Mouse (Mus musculus) Patski (cell line): ENCODE measurements around the gene Fbxw27. TPM values are rescaled to one million over a fixed set of nuclear protein-coding genes. Genes with fewer than 3 reads are reported as not detected.
A peak's percentile ranks its signal among the peaks of the same experiment; 100 is the strongest.
"Not testable (repeated sequence)": the region's sequence is repeated elsewhere in the genome, so short reads cannot be mapped to it uniquely, and the experiment has no call there.

Experiments
- ATAC-seq: fragments of 100-300 bp; one replicate; pipeline ENCODE4 v1.8.0; 2021
- CTCF ChIA-PET: fragments of 350-600 bp; sonication (Branson Sonifier 250); formaldehyde crosslinking; loops from one replicate; lab custom pipeline; 2022; ENCODE audit warnings: inconsistent platforms; lab: Charles Lee
- POLR2A ChIA-PET: fragments of 350-600 bp; sonication (Branson Sonifier 250); formaldehyde crosslinking; loops from one replicate; lab custom pipeline; 2022; ENCODE audit warnings: antibody characterized with exemption, inconsistent platforms; lab: Charles Lee
- DNase-seq: peaks from one replicate; pipeline ENCODE4 v3.0.0-alpha.2; 2011; ENCODE audit warnings: low read depth, low spot score
- H3K27me3 ChIP-seq: fragments of 371-371 bp; one replicate; pipeline ENCODE4 v1.5.1; 2021
- CTCF ChIP-seq: fragments of 100-300 bp; IDR thresholded peaks from one replicate; pipeline ENCODE4 v1.5.1; 2021
- in situ Hi-C: fragments of 300-500 bp; cut with MboI; formaldehyde crosslinking; loops from 3 replicates; pipeline ENCODE4 v1.11.1; 2018; ENCODE audit warnings: low pct_unique_long_range_greater_than_20kb, mixed read lengths
- polyA plus RNA-seq: library from polyadenylated mRNA; unstranded; gene quantifications from one replicate; pipeline ENCODE4 v1.2.3, GENCODE M21; 2021

The Fbxw27 gene
- polyA plus RNA-seq, 1 experiment from 2014 or later, result not detected

DNA sequence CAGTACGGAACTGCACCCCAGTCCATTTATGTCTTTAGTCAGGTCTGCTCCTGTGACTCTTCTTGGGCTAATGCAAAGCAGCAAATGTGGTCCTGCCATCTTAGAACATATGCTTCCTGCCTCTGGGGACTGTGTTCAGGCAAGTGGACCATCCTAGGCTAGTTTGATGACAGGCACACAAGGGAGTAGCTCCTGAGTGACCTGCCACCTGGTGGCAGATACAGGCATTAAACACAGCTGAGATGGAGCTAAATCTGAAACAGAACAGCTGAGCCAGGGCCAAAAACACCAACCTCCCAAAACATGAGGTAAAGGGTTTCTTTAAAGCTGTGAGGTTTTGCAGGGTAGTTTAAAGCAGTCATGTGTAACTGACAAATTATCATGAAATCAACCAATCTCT lies 7.6 kb upstream of the Fbxw27 start:
- H3K27me3 ChIP-seq, result no peaks in the 10 kb centered on the region
- ATAC-seq, result peak; percentile 67
- POLR2A ChIA-PET, result no interaction called here
- peak; percentile 61 for TF ChIP-seq CTCF
- no peak for DNase-seq
- CTCF ChIA-PET, result interaction anchor here (1.0 to 1.4 kb wide), 2 partner anchors 13 to 26 kb away, joined by 4 to 5 read pairs; no protein-coding TSS in a partner anchor
- in situ Hi-C loops, result no loop called here

DNA sequence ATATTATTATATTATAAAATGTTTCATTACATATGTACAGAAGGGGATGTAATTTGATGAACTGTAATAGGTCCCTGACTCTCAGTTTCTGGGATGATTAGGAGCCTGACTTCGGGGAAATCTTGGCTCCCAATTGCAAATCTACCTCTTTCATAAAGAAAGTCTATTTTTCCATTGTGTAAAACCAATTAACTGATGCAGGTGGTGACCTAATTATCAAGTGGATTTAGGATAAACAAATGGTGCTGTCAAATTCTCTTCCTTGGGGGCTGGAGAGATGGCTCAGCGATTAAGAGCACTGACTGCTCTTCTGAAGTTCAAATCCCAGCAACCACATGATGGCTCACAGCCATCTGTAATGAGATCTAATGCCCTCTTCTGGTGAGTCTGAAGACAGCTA lies 5.3 kb upstream of the Fbxw27 start:
- ChIA-PET POLR2A (no interaction called here), CTCF (no interaction called here)
- in situ Hi-C loops, result no loop called here
- no peaks in the 10 kb centered on the region for H3K27me3 ChIP-seq
- no peak for DNase-seq
- no peak for TF ChIP-seq CTCF
- ATAC-seq, result no peak

DNA sequence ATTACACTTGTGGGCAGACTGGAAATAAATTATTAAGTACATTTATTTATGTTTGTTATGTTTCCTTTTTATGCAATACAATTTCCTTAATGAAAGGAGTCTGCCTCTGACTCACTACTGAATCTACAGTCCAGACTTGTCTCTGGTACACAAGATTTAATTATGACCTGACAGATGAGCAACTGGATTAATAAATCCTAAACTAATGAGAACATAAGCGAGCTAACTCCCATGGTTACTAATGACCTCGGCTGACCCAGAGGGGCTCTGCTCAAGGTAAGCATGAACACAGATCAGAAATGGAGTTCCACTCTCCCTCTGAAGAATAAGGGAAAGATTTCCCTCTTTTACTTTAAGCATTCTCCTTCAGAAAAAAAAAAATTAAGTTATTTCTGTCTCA lies 4.8 kb upstream of the Fbxw27 start:
- in situ Hi-C loops, result no loop called here
- H3K27me3 ChIP-seq, result no peaks in the 10 kb centered on the region
- POLR2A ChIA-PET, result no interaction called here
- DNase-seq, result no peak
- CTCF ChIA-PET, result no interaction called here
- no peak for ATAC-seq
- TF ChIP-seq CTCF, result no peak

DNA sequence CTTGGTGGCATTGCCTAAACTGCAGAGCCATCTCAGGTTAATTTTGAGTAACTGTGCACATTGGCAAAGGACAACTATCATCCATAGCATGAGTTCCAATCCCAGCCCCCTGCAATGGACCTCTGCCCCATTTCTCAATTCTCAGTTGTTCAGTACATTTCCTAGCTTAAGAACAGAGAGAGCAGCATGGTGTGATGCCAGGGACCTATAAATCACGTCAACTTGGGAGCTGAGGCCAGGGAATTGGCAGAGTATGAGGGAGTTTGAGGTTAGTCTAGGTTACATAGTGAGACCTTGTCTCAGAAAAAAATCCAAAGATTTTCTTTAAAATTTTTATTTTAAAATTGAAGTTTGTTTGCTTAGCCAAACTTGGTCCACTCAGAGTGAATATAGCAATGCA lies 23.6 kb downstream of the Fbxw27 start:
- in situ Hi-C loops, POLR2A ChIA-PET, CTCF ChIA-PET, ATAC-seq, H3K27me3 ChIP-seq, DNase-seq: not testable (repeated sequence)

DNA sequence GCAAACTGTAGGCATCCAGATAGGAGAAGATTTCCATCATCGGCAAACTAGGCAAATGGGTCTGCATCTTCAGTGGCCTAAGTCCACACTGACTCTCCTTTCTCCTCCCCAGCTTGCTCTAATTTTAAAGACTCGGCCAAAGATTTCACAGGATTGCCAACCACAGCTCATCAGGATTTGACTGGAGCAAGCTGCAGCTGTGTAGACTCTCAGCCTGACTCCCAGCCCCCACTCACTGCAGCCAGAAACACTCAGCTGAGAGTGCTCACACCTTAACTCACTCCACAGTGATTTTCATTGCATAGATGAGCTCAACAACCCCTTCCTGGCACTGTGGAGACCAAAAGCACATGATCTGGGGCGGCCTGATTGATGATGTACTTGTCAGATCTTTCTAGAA lies 44.5 kb downstream of the Fbxw27 start, which contains the start of gene Fbxw26:
Gene Fbxw26 (minus strand): TSS at position 101 of the 400 bp plus-strand sequence.
- CTCF ChIA-PET, H3K27me3 ChIP-seq, ATAC-seq, in situ Hi-C loops, POLR2A ChIA-PET, DNase-seq: not testable (repeated sequence)

Other genes starting within 250 kb of the Fbxw27 start
- not detected for gene Fbxw15, start 222.4 kb downstream of the Fbxw27 start, polyA plus RNA-seq
- gene Fbxw24, start 164.6 kb downstream of the Fbxw27 start, polyA plus RNA-seq, result not detected
- not detected for gene Fbxw25, start 126.0 kb downstream of the Fbxw27 start, polyA plus RNA-seq
- not detected for gene Fbxw18, start 88.0 kb downstream of the Fbxw27 start, polyA plus RNA-seq
- gene Fbxw26, start 44.6 kb downstream of the Fbxw27 start, polyA plus RNA-seq, result not detected
- gene Spink8, start 21.6 kb upstream of the Fbxw27 start, polyA plus RNA-seq, result not detected
- 25.0 TPM for gene Nme6, start 42.1 kb upstream of the Fbxw27 start, polyA plus RNA-seq
- gene Camp, start 58.9 kb upstream of the Fbxw27 start, polyA plus RNA-seq, result not detected
- 16.3 TPM for gene Cdc25a, start 84.9 kb upstream of the Fbxw27 start, polyA plus RNA-seq
- 143 TPM for gene Map4, start 140.8 kb upstream of the Fbxw27 start, polyA plus RNA-seq